Mouse (Mus musculus) olfactory bulb, adult 2 months (tissue): ENCODE measurements at regions not wholly inside any gene's neighbourhood (a gene's known extent, or its start where the extent isn't known, plus 50 kb on each side); places are given as distances from the start of the nearest gene placed in this dataset.

Experiments
- CTCF ChIP-seq: fragments of 200-500 bp; IDR thresholded peaks from 2 replicates; pipeline ENCODE4 v1.5.1; 2012; ENCODE audit warnings: low read depth, mild to moderate bottlenecking, low read length, moderate library complexity; ENCODE audit not compliant: insufficient read depth
- POLR2A ChIP-seq: fragments of 200-500 bp; IDR thresholded peaks from 2 replicates; pipeline ENCODE4 v1.6.1; 2012; ENCODE audit warnings: mild to moderate bottlenecking, low read depth, low read length, moderate library complexity; ENCODE audit not compliant: insufficient read depth

- TF ChIP-seq CTCF (no peak), POLR2A (no peak)
These were observed 246.6 kb downstream of the Cxcl12 start for GRCm38 (mm10) chr6:117414926-117415325.
